Mouse (Mus musculus): ENCODE measurements around the gene Cxcr2. TPM values are rescaled to one million over a fixed set of nuclear protein-coding genes. Genes with fewer than 3 reads are reported as not detected.

Cxcr2 gene
- total RNA-seq (2021), result not detected
- long read RNA-seq, experiment 1, result 0 reads
- long read RNA-seq, experiment 2, result 0 reads

- no peak for DNase-seq (ENCODE audit: low spot score)
These were observed at the start of gene Cxcr2 for GRCm38 (mm10) chr1:74153461-74154184. Gene Cxcr2, plus strand, starts transcription at chr1:74153989.

GRCm38 (mm10) chr1:74105660-74106059 lies 48.1 kb upstream of the Cxcr2 start:
- DNase-seq (ENCODE audit: low spot score), result peak; percentile 53

- DNase-seq (ENCODE audit: low spot score), result no peak
These were observed 47.6 kb upstream of the Cxcr2 start for GRCm38 (mm10) chr1:74106214-74106613.

- DNase-seq (ENCODE audit: low spot score), result no peak
These were observed 45.7 kb upstream of the Cxcr2 start for GRCm38 (mm10) chr1:74107931-74108618.

- DNase-seq (ENCODE audit: low spot score), result no peak
These were observed 44.1 kb upstream of the Cxcr2 start for GRCm38 (mm10) chr1:74109670-74110069.

- no peak for DNase-seq (ENCODE audit: low spot score)
These were observed 42.7 kb upstream of the Cxcr2 start for GRCm38 (mm10) chr1:74110932-74111695.

- DNase-seq (ENCODE audit: low spot score), result no peak
These were observed 42.1 kb upstream of the Cxcr2 start for GRCm38 (mm10) chr1:74111696-74112030.

- no peak for DNase-seq (ENCODE audit: low spot score)
These were observed 40.7 kb upstream of the Cxcr2 start for GRCm38 (mm10) chr1:74113071-74113470.

GRCm38 (mm10) chr1:74117876-74118275 lies 35.9 kb upstream of the Cxcr2 start:
- no peak for DNase-seq (ENCODE audit: low spot score)

- DNase-seq (ENCODE audit: low spot score), result peak; percentile 42
These were observed 34.7 kb upstream of the Cxcr2 start for GRCm38 (mm10) chr1:74119115-74119514.

GRCm38 (mm10) chr1:74121138-74121537 lies 32.7 kb upstream of the Cxcr2 start:
- no peak for DNase-seq (ENCODE audit: low spot score)

GRCm38 (mm10) chr1:74121821-74122576 lies 31.8 kb upstream of the Cxcr2 start:
- no peak for DNase-seq (ENCODE audit: low spot score)

GRCm38 (mm10) chr1:74123215-74123614 lies 30.6 kb upstream of the Cxcr2 start:
- no peak for DNase-seq (ENCODE audit: low spot score)

- DNase-seq (ENCODE audit: low spot score), result no peak
These were observed 29.5 kb upstream of the Cxcr2 start, which contains the start of gene Tns1 for GRCm38 (mm10) chr1:74124021-74124981. Gene Tns1, minus strand, starts transcription at chr1:74124449.

- DNase-seq (ENCODE audit: low spot score), result peak; percentile 73
These were observed 28.7 kb upstream of the Cxcr2 start, which contains the start of gene Rufy4 for GRCm38 (mm10) chr1:74124991-74125552. Gene Rufy4, plus strand, starts transcription at chr1:74125541.

GRCm38 (mm10) chr1:74130883-74131659 lies 22.7 kb upstream of the Cxcr2 start:
- DNase-seq (ENCODE audit: low spot score), result no peak

- DNase-seq (ENCODE audit: low spot score), result no peak
These were observed 21.8 kb upstream of the Cxcr2 start for GRCm38 (mm10) chr1:74132011-74132410.

GRCm38 (mm10) chr1:74133954-74134353 lies 19.8 kb upstream of the Cxcr2 start:
- no peak for DNase-seq (ENCODE audit: low spot score)

GRCm38 (mm10) chr1:74135326-74135950 lies 18.4 kb upstream of the Cxcr2 start:
- DNase-seq (ENCODE audit: low spot score), result no peak

Measured in gastrocnemius, adult 18-20 months (tissue).